Mouse (Mus musculus): ENCODE results near the gene Alox12.

Gene Alox12

GRCm38 (mm10) chr11:70254931-70255531 lies at the start of gene Alox12:
Alox12 (minus strand) TSS chr11:70255353.
- DNase-seq, result peak; percentile 49 to 57

GRCm38 (mm10) chr11:70302293-70302692 lies 47.1 kb upstream of the Alox12 start:
- DNase-seq, result no peak

- DNase-seq, result no peak
Observed at GRCm38 (mm10) chr11:70297836-70298454, 42.8 kb upstream of the Alox12 start.

- DNase-seq, result no peak
Observed at GRCm38 (mm10) chr11:70297405-70297804, 42.3 kb upstream of the Alox12 start.

- DNase-seq, result peak; percentile 60 to 61
Observed at GRCm38 (mm10) chr11:70293881-70294280, 38.7 kb upstream of the Alox12 start.

GRCm38 (mm10) chr11:70291235-70291634 lies 36.1 kb upstream of the Alox12 start:
- DNase-seq, result no peak

GRCm38 (mm10) chr11:70289236-70289635 lies 34.1 kb upstream of the Alox12 start:
- peak; percentile 35 to 45 for DNase-seq

GRCm38 (mm10) chr11:70288102-70288501 lies 32.9 kb upstream of the Alox12 start:
- no peak for DNase-seq

GRCm38 (mm10) chr11:70285686-70286085 lies 30.5 kb upstream of the Alox12 start:
- no peak for DNase-seq

- DNase-seq, result no peak
Observed at GRCm38 (mm10) chr11:70284757-70285156, 29.6 kb upstream of the Alox12 start.

GRCm38 (mm10) chr11:70283666-70284065 lies 28.5 kb upstream of the Alox12 start:
- no peak for DNase-seq

GRCm38 (mm10) chr11:70280441-70280840 lies 25.3 kb upstream of the Alox12 start:
- DNase-seq, result peak; percentile 13 to 23

GRCm38 (mm10) chr11:70278961-70279360 lies 23.8 kb upstream of the Alox12 start:
- DNase-seq, result peak; percentile 69 to 74

GRCm38 (mm10) chr11:70271641-70272040 lies 16.5 kb upstream of the Alox12 start:
- no peak for DNase-seq

GRCm38 (mm10) chr11:70266405-70266804 lies 11.3 kb upstream of the Alox12 start:
- DNase-seq, result peak in 1 of 2 experiments; percentile 52

GRCm38 (mm10) chr11:70265819-70266218 lies 10.7 kb upstream of the Alox12 start:
- no peak for DNase-seq

- no peak for DNase-seq
Observed at GRCm38 (mm10) chr11:70265252-70265651, 10.1 kb upstream of the Alox12 start.

GRCm38 (mm10) chr11:70259035-70259434 lies 3.9 kb upstream of the Alox12 start:
- DNase-seq, result no peak

- no peak for DNase-seq
Observed at GRCm38 (mm10) chr11:70254337-70254736, 816 bp downstream of the Alox12 start.

GRCm38 (mm10) chr11:70251853-70252252 lies 3.3 kb downstream of the Alox12 start:
- no peak for DNase-seq

- no peak for DNase-seq
Observed at GRCm38 (mm10) chr11:70250150-70250549, 5.0 kb downstream of the Alox12 start.

- DNase-seq, result peak; percentile 86 to 92
Observed at GRCm38 (mm10) chr11:70247136-70247845, 7.9 kb downstream of the Alox12 start.

- DNase-seq, result no peak
Observed at GRCm38 (mm10) chr11:70242591-70242990, 12.6 kb downstream of the Alox12 start.
